Mouse (Mus musculus): ENCODE data around the gene Retreg1.

GRCm38 (mm10) chr15:25817191-25817590, 25.8 kb upstream of the Retreg1 start:
- no peak for TF ChIP-seq CTCF (conservative IDR thresholded peaks at IDR 0.05 in 1 of 2, IDR thresholded peaks at IDR 0.05 in 1 of 2; ENCODE audit: low read depth in 2 of 2, low read length in 2 of 2)
- TF ChIP-seq HCFC1 (IDR thresholded peaks at IDR 0.05; ENCODE audit: low read depth, low read length): no peak
- TF ChIP-seq POLR2A (IDR thresholded peaks at IDR 0.05; ENCODE audit: low read depth, low read length): no peak
